Mouse (Mus musculus): ENCODE data around the gene Synm. TPM values are rescaled to one million over a fixed set of nuclear protein-coding genes. Genes with fewer than 3 reads are reported as not detected.

The Synm gene
- polyA plus RNA-seq, 1 experiment from 2014 or later = 1.9 TPM

GRCm38 (mm10) chr7:67692141-67692540 lies 67.4 kb downstream of the Synm start:
- no peaks in the 10 kb centered on the region for H3K27me3 ChIP-seq
- H3K4me3 ChIP-seq = no peak overlapping the region
- WGBS = 80% methylated on average over 3 of the region's 3 CpGs
- 0 out of 2 replicates have a peak, but pooled peaks cover 4% of the 10 kb centered on the region for H3K36me3 ChIP-seq (ENCODE audit: poor library complexity, severe bottlenecking)
- no peak for ATAC-seq
- no peaks in the 10 kb centered on the region for H3K4me1 ChIP-seq
- no peak overlapping the region for H3K9ac ChIP-seq
- H3K4me2 ChIP-seq = no peak overlapping the region
- H3K9me3 ChIP-seq (replicated peaks) = no peaks in the 10 kb centered on the region
- H3K27ac ChIP-seq = no peak overlapping the region

- Histone ChIP-seq H3K9ac (no peak overlapping the region), H3K36me3 (ENCODE audit: poor library complexity, severe bottlenecking) (0 out of 2 replicates have a peak, but pooled peaks cover 4% of the 10 kb centered on the region), H3K4me2 (no peak overlapping the region), H3K9me3 (replicated peaks) (no peaks in the 10 kb centered on the region), H3K4me1 (no peaks in the 10 kb centered on the region), H3K27ac (no peak overlapping the region), H3K27me3 (no peaks in the 10 kb centered on the region), H3K4me3 (no peak overlapping the region)
- 89% methylated on average over 6 of the region's 6 CpGs for WGBS
- no peak for ATAC-seq
These were observed 68.5 kb downstream of the Synm start for GRCm38 (mm10) chr7:67691036-67691435.

- H3K27me3 ChIP-seq = no peaks in the 10 kb centered on the region
- 80% methylated on average over 7 of the region's 7 CpGs for WGBS
These were observed 69.7 kb downstream of the Synm start for GRCm38 (mm10) chr7:67689793-67690192.

GRCm38 (mm10) chr7:67688281-67688680 lies 71.3 kb downstream of the Synm start:
- no peak overlapping the region for H3K27ac ChIP-seq
- no peaks in the 10 kb centered on the region for H3K9me3 ChIP-seq (replicated peaks)
- no peaks in the 10 kb centered on the region for H3K27me3 ChIP-seq
- ATAC-seq = no peak
- no peaks in the 10 kb centered on the region for H3K4me1 ChIP-seq
- 34% methylated on average over 3 of the region's 3 CpGs for WGBS
- H3K36me3 ChIP-seq (ENCODE audit: poor library complexity, severe bottlenecking) = peaks cover 10% of the 10 kb centered on the region
- H3K4me3 ChIP-seq = no peak overlapping the region
- no peak overlapping the region for H3K9ac ChIP-seq
- H3K4me2 ChIP-seq = no peak overlapping the region

More at GRCm38 (mm10) chr7:67689793-67690192, 69.7 kb downstream of the Synm start:
- H3K4me2 ChIP-seq = no peak overlapping the region
- H3K9me3 ChIP-seq (replicated peaks) = no peaks in the 10 kb centered on the region
- H3K27ac ChIP-seq = no peak overlapping the region
- no peaks in the 10 kb centered on the region for H3K4me1 ChIP-seq
- peaks cover 12% of the 10 kb centered on the region for H3K36me3 ChIP-seq (ENCODE audit: poor library complexity, severe bottlenecking)
- H3K4me3 ChIP-seq = no peak overlapping the region
- H3K9ac ChIP-seq = no peak overlapping the region
- no peak for ATAC-seq

DNA sequence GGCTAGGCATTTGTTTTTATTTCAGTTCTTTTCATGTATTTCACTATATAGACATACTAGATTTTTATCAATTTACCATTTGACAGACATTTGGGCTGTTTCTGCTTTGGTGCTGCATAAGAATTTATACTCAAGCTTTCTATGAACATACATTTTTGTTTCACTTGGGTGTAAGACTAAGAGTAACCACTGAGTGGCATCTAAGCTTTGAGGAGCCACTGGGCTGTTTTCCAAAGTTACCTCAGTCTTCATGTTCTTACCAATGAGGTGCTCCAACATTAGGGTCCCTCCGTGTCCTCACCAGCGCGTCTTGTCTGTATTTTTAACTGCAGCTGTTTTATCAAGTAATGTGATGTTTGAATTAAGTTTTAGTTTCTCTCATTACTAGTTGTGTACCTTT lies 73.0 kb downstream of the Synm start:
- Histone ChIP-seq H3K9me3 (replicated peaks) (no peaks in the 10 kb centered on the region), H3K4me1 (no peaks in the 10 kb centered on the region), H3K9ac (no peak overlapping the region), H3K36me3 (ENCODE audit: poor library complexity, severe bottlenecking) (peaks cover 12% of the 10 kb centered on the region), H3K27me3 (no peaks in the 10 kb centered on the region), H3K4me2 (no peak overlapping the region), H3K27ac (no peak overlapping the region), H3K4me3 (no peak overlapping the region)
- WGBS = 95% methylated on average over 3 of the region's 3 CpGs
- no peak for ATAC-seq

- no peak overlapping the region for H3K4me3 ChIP-seq
- no peak overlapping the region for H3K27ac ChIP-seq
- H3K4me2 ChIP-seq = no peak overlapping the region
- no peak for ATAC-seq
- H3K36me3 ChIP-seq (ENCODE audit: poor library complexity, severe bottlenecking) = peaks cover 29% of the 10 kb centered on the region
- H3K4me1 ChIP-seq = no peaks in the 10 kb centered on the region
- no peaks in the 10 kb centered on the region for H3K27me3 ChIP-seq
- H3K9me3 ChIP-seq (replicated peaks) = no peaks in the 10 kb centered on the region
- WGBS = 88% methylated on average over 16 of the region's 16 CpGs
- H3K9ac ChIP-seq = no peak overlapping the region
These were observed 76.5 kb downstream of the Synm start for GRCm38 (mm10) chr7:67683006-67683405.

GRCm38 (mm10) chr7:67681078-67681477 lies 78.5 kb downstream of the Synm start:
- ATAC-seq = no peak
- H3K4me3 ChIP-seq = no peak overlapping the region
- peaks cover 29% of the 10 kb centered on the region for H3K36me3 ChIP-seq (ENCODE audit: poor library complexity, severe bottlenecking)
- no peak overlapping the region for H3K9ac ChIP-seq
- no peak overlapping the region for H3K4me2 ChIP-seq
- WGBS = 90% methylated on average over 9 of the region's 9 CpGs
- no peak overlapping the region for H3K27ac ChIP-seq
- H3K4me1 ChIP-seq = no peaks in the 10 kb centered on the region
- no peaks in the 10 kb centered on the region for H3K27me3 ChIP-seq
- no peaks in the 10 kb centered on the region for H3K9me3 ChIP-seq (replicated peaks)

Small RNA genes lying within 50 kb of the gene (microRNA-seq; reads per million reads assigned to microRNA genes)
- gene Gm23844 = not detected

Other genes starting within 250 kb of the Synm start
- gene Lrrc28, start 114.5 kb downstream of the Synm start, polyA plus RNA-seq (2015; fragmentation: Nextera tagmentation; extraction: Ambion mirVana) = 28.1 and 31.1 TPM in 2 replicates
- gene Ttc23, start 112.3 kb downstream of the Synm start, polyA plus RNA-seq (2015; fragmentation: Nextera tagmentation; extraction: Ambion mirVana) = 18.7 and 21.5 TPM in 2 replicates
- gene Igf1r, start 193.1 kb upstream of the Synm start, polyA plus RNA-seq (2015; fragmentation: Nextera tagmentation; extraction: Ambion mirVana) = 24.8 and 25.2 TPM in 2 replicates